Mouse (Mus musculus): Measurements from ENCODE around the gene Mybpc1. TPM values are rescaled to one million over a fixed set of nuclear protein-coding genes. Genes with fewer than 3 reads are reported as not detected.

Mybpc1 gene
- polyA plus RNA-seq, 1 experiment: not detected

DNA sequence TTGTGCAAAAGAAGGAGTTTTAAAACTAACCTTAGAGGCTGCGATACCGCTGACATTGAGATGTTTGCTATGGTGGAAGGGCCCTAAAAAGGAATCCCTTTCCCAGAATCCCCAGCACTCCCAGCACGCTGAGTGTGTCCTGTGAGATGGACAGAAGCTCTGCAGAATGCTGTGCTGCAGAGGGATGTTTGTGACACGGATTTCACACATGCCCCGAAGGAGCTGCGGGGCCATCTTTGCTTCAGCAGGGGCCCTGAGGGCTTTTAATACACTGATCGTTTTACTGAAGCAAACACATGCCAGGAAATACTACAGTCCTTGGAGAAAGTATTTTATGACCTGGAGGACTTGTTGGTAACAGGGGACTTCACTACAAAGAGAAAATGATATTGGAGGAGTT is 1.7 kb upstream of the Mybpc1 start:
- H3K27ac ChIP-seq (ENCODE audit: insufficient read depth, low read depth, low read length): no peak overlapping the region
- H3K4me3 ChIP-seq (ENCODE audit: insufficient read depth, low read length): no peak overlapping the region
- TF ChIP-seq POLR2A (IDR thresholded peaks at IDR 0.05; ENCODE audit: borderline replicate concordance, low read depth, low read length) (no peak), CTCF (IDR thresholded peaks at IDR 0.05; ENCODE audit: low read depth, low read length) (no peak)
- H3K4me1 ChIP-seq (ENCODE audit: control insufficient read depth, insufficient read depth, low read length): peaks cover 2% of the 10 kb centered on the region; the same call in 1 of the 2 replicates

DNA sequence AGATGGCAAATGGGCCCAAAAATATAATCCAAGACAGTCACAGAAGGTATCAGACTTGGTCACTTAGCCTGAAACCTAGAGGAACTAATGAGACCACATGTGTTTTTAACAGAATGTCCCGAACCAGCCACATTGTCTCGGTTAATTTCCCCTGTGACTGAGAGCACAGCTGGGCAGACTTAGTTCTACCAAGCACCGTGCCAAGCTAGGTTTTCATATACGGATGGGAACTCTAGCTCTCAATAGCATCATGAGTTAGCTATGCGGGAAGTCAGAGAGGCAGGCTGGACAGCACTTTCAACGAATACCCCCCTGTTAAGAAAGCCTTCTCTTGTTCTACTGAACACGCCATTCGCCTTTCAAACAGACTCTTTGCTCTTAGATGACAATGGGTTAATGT is 1.1 kb upstream of the Mybpc1 start:
- H3K27ac ChIP-seq (ENCODE audit: insufficient read depth, low read depth, low read length): no peak overlapping the region
- no peak overlapping the region for H3K4me3 ChIP-seq (ENCODE audit: insufficient read depth, low read length)
- no peak for TF ChIP-seq CTCF (IDR thresholded peaks at IDR 0.05; ENCODE audit: low read depth, low read length)
- no peak for TF ChIP-seq POLR2A (IDR thresholded peaks at IDR 0.05; ENCODE audit: borderline replicate concordance, low read depth, low read length)
- H3K4me1 ChIP-seq (ENCODE audit: control insufficient read depth, insufficient read depth, low read length): peaks cover 2% of the 10 kb centered on the region; the same call in 1 of the 2 replicates

DNA sequence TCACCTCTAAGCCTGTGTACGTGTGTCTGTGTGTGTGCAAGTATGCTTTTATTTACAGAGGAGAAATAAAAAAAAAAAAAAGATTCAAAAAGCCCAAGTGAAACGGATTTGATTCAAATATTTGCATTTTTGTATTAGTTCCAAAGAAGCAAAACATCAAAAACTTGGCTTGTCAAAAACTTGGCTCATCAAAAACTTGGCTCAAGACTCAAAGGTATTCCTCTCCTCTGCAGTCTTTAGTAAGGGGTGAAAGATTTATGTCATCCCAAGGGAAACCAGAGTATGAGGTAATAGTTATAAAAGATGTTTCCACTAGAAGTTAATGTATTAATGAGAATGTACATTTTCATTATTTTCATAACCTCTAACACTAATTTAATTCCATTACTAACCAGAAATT is 1.2 kb downstream of the Mybpc1 start:
- H3K4me1 ChIP-seq (ENCODE audit: control insufficient read depth, insufficient read depth, low read length): peaks cover 2% of the 10 kb centered on the region; the same call in 1 of the 2 replicates
- TF ChIP-seq CTCF (IDR thresholded peaks at IDR 0.05; ENCODE audit: low read depth, low read length) (no peak), POLR2A (IDR thresholded peaks at IDR 0.05; ENCODE audit: borderline replicate concordance, low read depth, low read length) (no peak)
- no peak overlapping the region for H3K27ac ChIP-seq (ENCODE audit: insufficient read depth, low read depth, low read length)
- no peak overlapping the region for H3K4me3 ChIP-seq (ENCODE audit: insufficient read depth, low read length)

DNA sequence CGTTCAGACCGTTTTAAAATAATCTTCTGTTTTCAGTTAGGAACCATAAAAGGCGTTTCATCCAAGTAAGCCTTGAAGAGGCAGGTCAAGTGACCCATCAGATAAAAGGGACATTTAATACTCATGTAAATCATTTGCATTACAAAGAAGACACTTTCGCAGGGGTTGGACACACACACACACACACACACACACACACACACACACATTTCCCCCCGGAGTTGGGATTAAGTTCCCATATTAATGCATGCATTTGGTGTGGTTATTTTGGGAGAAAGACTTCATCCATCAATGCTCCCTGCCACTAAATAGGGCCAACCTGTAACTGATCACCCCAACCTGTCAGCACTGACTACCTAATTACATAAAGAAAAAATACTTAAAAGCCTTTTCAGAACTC is 1.7 kb downstream of the Mybpc1 start:
- Histone ChIP-seq H3K27ac (ENCODE audit: insufficient read depth, low read depth, low read length) (no peak overlapping the region), H3K4me3 (ENCODE audit: insufficient read depth, low read length) (no peak overlapping the region), H3K4me1 (ENCODE audit: control insufficient read depth, insufficient read depth, low read length) (peaks cover 2% of the 10 kb centered on the region; the same call in 1 of the 2 replicates)
- TF ChIP-seq CTCF (IDR thresholded peaks at IDR 0.05; ENCODE audit: low read depth, low read length) (no peak), POLR2A (IDR thresholded peaks at IDR 0.05; ENCODE audit: borderline replicate concordance, low read depth, low read length) (no peak)

DNA sequence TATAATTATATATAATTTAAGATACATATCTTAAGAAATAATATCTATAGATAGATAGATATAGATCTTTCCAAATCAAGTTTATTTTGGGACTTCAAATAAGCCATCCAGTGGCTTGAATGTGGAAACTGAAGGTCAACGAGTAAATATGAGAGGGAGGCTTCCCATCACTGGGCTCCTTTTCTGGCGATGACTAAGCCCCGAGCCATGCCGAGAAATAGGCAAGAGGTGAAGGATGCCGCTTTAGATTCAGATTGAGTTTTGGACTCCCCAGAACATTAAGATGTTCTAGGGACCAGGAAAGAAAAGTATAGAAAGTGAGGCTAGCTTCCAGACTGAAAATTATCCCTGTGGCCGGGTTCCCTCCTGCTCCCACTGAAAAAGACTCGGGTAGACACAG is 4.4 kb downstream of the Mybpc1 start:
- H3K4me3 ChIP-seq (ENCODE audit: insufficient read depth, low read length): no peak overlapping the region
- TF ChIP-seq POLR2A (IDR thresholded peaks at IDR 0.05; ENCODE audit: borderline replicate concordance, low read depth, low read length): no peak
- TF ChIP-seq CTCF (IDR thresholded peaks at IDR 0.05; ENCODE audit: low read depth, low read length): no peak
- H3K4me1 ChIP-seq (ENCODE audit: control insufficient read depth, insufficient read depth, low read length): no peaks in the 10 kb centered on the region

DNA sequence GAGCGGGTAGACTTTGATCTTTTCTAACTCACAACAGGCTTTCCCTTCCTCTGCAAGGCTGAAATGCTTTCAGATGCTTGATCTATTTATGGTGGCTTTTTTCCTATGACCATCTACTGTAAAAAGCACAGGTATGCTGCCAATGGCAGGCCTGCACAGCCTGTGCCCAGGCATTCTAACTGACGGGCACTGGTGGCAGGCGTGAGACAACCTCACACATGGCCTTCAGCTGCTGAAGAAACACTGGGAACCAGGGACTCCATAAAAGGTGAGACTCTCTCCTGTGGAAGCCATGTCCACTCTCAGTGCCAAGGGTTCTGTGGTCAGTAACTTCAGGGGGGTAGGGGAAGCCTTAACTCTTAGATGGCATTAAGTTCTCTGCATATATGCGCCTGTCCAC is 12.6 kb downstream of the Mybpc1 start:
- H3K4me3 ChIP-seq (ENCODE audit: insufficient read depth, low read length): no peak overlapping the region
- no peaks in the 10 kb centered on the region for H3K4me1 ChIP-seq (ENCODE audit: control insufficient read depth, insufficient read depth, low read length)
- H3K27ac ChIP-seq (ENCODE audit: insufficient read depth, low read depth, low read length): no peak overlapping the region
- TF ChIP-seq POLR2A (IDR thresholded peaks at IDR 0.05; ENCODE audit: borderline replicate concordance, low read depth, low read length): no peak
- TF ChIP-seq CTCF (IDR thresholded peaks at IDR 0.05; ENCODE audit: low read depth, low read length): no peak

More for the DNA sequence above, 4.4 kb downstream of the Mybpc1 start:
- H3K27ac ChIP-seq (ENCODE audit: insufficient read depth, low read depth, low read length): no peak overlapping the region

DNA sequence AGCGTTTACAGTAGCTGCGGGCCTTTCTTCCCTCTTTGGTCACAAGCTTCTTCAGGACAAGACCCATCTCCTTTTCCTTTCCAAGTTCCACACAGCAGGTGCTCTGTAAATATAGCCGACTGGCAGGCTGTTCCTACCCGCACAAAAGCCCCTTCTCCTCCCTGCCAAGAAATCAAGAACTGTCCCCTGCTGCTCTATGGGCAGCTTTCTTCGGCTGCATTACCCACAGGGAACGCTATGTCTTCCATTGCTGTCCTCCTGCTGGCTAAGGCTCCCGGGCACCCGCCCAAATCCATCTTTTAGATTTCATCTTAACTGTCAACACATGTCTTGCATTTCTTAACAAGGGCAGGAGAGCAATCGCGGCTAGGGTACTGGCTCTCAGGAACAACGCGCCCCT is 13.9 kb downstream of the Mybpc1 start:
- TF ChIP-seq CTCF (IDR thresholded peaks at IDR 0.05; ENCODE audit: low read depth, low read length): no peak
- TF ChIP-seq POLR2A (IDR thresholded peaks at IDR 0.05; ENCODE audit: borderline replicate concordance, low read depth, low read length): no peak
- H3K27ac ChIP-seq (ENCODE audit: insufficient read depth, low read depth, low read length): no peak overlapping the region
- H3K4me1 ChIP-seq (ENCODE audit: control insufficient read depth, insufficient read depth, low read length): no peaks in the 10 kb centered on the region
- no peak overlapping the region for H3K4me3 ChIP-seq (ENCODE audit: insufficient read depth, low read length)

DNA sequence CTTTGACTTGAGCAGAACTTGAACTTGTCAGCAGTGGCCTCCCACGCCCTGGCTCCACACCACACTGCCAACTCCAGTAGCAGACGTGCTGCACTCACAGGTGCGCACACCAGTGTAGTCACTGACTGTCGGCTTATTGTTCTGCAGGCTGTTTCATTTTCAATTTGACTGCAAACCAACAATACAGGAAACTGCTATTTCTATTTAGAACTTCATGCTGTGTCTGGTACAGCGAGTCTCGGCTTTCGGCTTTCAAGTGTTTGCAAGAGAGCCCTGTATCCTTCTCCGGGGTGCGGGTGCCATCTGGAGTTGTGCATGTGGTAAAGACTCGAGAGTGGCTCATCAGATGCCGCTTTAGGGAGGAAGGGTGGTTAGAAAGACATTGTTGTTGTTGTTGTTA is 20.5 kb downstream of the Mybpc1 start:
- no peaks in the 10 kb centered on the region for H3K4me1 ChIP-seq (ENCODE audit: control insufficient read depth, insufficient read depth, low read length)
- no peak overlapping the region for H3K4me3 ChIP-seq (ENCODE audit: insufficient read depth, low read length)
- TF ChIP-seq CTCF (IDR thresholded peaks at IDR 0.05; ENCODE audit: low read depth, low read length) (no peak), POLR2A (IDR thresholded peaks at IDR 0.05; ENCODE audit: borderline replicate concordance, low read depth, low read length) (no peak)
- no peak overlapping the region for H3K27ac ChIP-seq (ENCODE audit: insufficient read depth, low read depth, low read length)

DNA sequence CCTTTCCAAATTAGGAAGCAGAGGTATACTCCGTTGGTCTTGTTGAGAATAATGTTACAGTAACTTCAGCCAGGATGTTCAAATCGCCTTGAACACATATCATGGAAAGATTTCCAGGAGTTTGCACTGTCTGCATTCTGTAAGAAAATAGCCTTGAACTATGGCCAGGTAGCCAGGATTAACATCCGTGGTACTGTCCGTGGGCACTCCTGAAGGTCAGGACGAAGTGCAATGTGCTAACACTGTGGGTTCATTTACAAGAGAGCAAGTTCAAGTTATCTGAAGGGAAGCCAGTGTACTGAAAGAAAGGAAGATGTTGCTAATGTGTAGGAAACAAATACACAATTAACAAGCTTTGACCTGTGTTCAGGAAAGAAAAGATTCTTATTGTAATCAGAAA is 24.2 kb downstream of the Mybpc1 start:
- Histone ChIP-seq H3K27ac (ENCODE audit: insufficient read depth, low read depth, low read length) (no peak overlapping the region), H3K4me1 (ENCODE audit: control insufficient read depth, insufficient read depth, low read length) (peaks cover 6% of the 10 kb centered on the region), H3K4me3 (ENCODE audit: insufficient read depth, low read length) (no peak overlapping the region)
- no peak for TF ChIP-seq POLR2A (IDR thresholded peaks at IDR 0.05; ENCODE audit: borderline replicate concordance, low read depth, low read length)

DNA sequence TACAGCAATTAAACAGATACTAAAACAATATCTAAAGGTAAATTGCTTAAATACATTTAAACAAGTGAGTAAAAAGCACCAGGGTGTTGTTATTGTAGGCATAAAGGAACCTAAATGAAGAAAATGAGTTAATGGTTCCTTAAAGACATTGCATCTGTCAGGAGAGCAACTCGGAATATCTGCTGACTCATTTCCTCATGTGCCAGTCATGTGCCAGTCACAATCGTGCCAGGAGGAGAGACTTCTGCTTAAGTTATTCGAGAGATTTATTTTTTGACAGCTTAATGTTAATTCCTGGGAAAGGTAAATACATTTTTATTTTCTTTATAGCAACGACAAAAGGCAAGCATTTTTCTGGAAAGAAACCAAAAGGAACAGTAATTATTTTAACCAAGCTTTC is 26.3 kb downstream of the Mybpc1 start:
- TF ChIP-seq CTCF (IDR thresholded peaks at IDR 0.05; ENCODE audit: low read depth, low read length) (no peak), POLR2A (IDR thresholded peaks at IDR 0.05; ENCODE audit: borderline replicate concordance, low read depth, low read length) (no peak)
- peak overlapping the region; percentile 99 for H3K27ac ChIP-seq (ENCODE audit: insufficient read depth, low read depth, low read length)

DNA sequence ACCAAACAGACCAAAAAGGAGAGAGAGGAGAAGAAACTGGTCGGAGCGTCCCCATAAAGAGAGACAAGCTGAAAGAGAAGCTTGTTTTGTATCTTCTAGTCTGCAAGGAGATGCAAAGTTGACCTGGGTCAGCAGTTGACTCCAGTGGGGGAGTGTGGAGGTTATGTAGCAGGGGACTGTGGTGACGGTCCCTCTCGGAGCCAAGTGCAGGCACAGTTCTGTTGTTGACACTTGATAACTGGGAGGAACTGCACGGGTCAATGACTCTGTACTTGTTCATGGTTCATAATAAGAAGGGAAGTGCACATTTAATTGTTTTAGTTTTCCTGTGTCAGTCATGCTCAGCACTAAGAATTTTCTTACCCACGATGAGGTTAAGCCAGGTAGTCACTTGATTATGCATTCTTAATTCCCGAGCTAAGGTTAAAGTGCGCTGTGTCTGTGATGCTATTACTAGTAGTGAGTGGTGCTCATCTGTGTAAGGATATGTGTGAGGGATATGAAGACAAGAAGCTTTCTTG is 30.8 kb downstream of the Mybpc1 start:
- H3K4me1 ChIP-seq (ENCODE audit: control insufficient read depth, insufficient read depth, low read length): peaks cover 6% of the 10 kb centered on the region
- H3K27ac ChIP-seq (ENCODE audit: insufficient read depth, low read depth, low read length): no peak overlapping the region
- TF ChIP-seq CTCF (IDR thresholded peaks at IDR 0.05; ENCODE audit: low read depth, low read length): no peak
- no peak for TF ChIP-seq POLR2A (IDR thresholded peaks at IDR 0.05; ENCODE audit: borderline replicate concordance, low read depth, low read length)
- H3K4me3 ChIP-seq (ENCODE audit: insufficient read depth, low read length): no peak overlapping the region

More for the DNA sequence above, 26.3 kb downstream of the Mybpc1 start:
- peaks cover 6% of the 10 kb centered on the region for H3K4me1 ChIP-seq (ENCODE audit: control insufficient read depth, insufficient read depth, low read length)
- H3K4me3 ChIP-seq (ENCODE audit: insufficient read depth, low read length): no peak overlapping the region
